Mouse (Mus musculus) mature B cell (primary cell): ENCODE data around the gene Olfr154.
"Not testable (repeated sequence)": the region's sequence is repeated elsewhere in the genome, so short reads cannot be mapped to it uniquely, and the experiment has no call there.

Source experiments
- in situ Hi-C: fragments of 300-500 bp; cut with MboI; formaldehyde crosslinking; loops from 2 replicates; pipeline ENCODE4 v1.14.3; 2019

Olfr154 gene

DNA sequence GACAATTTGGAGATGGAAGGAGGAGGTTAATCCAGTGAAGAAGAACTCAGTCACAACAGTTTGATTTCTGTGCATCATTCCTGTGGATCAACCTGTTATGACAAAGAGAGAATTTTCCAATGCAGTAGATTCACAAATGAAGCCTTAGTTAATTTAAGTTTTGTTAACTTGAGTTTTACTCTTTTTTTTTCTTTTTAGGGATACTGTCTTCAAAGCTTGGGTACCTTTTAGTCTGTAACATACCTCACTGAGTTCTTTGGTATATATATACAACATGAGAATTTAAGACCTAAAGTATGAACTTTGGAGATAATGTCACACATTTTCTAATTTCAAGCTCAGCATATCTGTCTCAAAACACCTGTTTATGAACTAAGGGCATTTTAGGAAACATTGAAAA lies at the start of gene Olfr154:
Gene Olfr154 (minus strand): TSS at position 101 of the 400 bp plus-strand sequence.
- in situ Hi-C loops: not testable (repeated sequence)

- in situ Hi-C loops: no loop called here
Observed at GRCm38 (mm10) chr2:85711159-85711558, 46.9 kb upstream of the Olfr154 start.

DNA sequence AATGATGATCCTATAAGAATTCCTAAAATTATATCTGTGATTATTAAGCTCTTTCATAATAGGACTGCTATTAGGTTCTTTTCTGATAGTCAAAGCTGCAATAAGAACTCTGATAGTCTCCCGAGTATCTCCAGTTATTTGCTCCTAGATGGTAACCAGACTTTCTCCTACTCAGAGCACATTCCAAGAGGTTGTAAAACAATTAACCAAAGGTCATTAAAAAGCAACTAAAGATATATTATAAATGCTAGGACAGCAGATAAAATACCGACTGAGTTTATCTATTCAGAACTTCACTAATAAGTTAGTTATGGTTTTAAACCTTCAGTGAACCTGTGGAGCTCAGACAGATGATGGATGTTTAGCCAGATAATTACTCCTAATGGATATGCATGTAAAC lies 46.4 kb upstream of the Olfr154 start:
- in situ Hi-C loops: not testable (repeated sequence)

DNA sequence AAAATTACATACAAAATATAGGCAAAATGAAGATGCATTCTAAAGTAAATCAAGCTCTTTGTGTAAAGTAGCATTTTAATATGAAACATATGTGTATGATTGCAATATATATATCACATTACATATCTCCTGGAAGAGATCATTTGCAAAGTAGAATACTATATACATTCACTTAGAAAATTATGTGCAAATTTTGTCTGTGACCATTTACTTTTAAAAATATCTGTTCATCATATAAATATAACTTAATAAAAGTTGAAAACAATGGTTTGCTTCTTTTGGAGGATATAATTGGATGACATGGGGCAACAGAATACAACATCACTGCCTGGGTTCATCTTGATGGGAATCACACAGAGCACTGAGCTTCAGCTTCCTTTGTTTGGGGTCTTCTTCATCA lies 24.9 kb upstream of the Olfr154 start, which contains the start of gene Olfr1008:
Gene Olfr1008 (plus strand): TSS at position 301 of the 400 bp plus-strand sequence.
- in situ Hi-C loops: no loop called here

DNA sequence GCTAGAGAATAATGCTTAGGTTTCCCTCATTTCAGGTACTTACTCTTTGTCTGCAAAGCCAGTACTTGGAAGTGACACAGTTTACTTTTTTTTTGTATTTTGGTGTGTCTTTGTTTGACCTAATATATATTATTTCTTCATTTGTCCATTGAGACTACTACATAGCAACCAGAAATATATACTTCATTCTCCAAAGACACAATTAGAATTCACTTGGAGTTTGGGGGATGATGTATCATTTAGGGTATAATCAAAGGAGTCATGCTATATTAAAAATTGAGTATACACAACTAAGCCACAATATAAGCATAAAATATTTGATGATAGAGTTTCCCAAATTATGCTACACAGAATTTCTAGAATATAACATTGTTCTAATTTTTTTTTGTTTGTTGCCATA lies 14.4 kb upstream of the Olfr154 start, which contains the start of gene Olfr1006:
Gene Olfr1006 (minus strand): TSS at position 101 of the 400 bp plus-strand sequence.
- in situ Hi-C loops: no loop called here

DNA sequence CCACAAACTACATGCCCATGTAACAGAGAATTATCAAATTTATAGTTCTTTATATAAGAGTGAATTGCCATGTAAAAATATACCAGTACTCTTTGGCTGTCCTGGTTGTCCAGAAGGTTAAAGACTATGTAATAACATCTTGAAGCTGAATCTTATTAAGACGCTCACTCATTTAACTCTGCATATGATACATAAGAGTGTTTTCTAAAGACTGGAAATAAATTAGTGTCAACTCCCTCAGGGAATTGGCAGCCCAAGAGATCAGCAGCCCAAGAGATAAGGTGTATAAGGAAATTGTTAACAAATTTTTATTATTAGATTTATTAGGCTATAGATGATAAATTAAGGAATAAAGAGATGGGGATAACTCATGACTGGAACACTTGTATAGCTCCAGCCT lies 13.7 kb downstream of the Olfr154 start, which contains the start of gene Olfr1002:
Gene Olfr1002 (minus strand): TSS at position 101 of the 400 bp plus-strand sequence.
- in situ Hi-C loops: no loop called here
